Mouse (Mus musculus): Measurements from ENCODE around the gene Lrrtm3. TPM values are rescaled to one million over a fixed set of nuclear protein-coding genes. Genes with fewer than 3 reads are reported as not detected.

Lrrtm3 gene
- total RNA-seq, 1 experiment from 2014 or later, result 0.33 TPM

GRCm38 (mm10) chr10:63886449-63887088 lies 203.5 kb downstream of the Lrrtm3 start:
- no peak for DNase-seq

- no peak for DNase-seq
Measured at GRCm38 (mm10) chr10:63880462-63880903, 209.6 kb downstream of the Lrrtm3 start.

Other genes with a start within 250 kb of the Lrrtm3 start
- not detected in 2 replicates for gene Gm10118, start 162.8 kb downstream of the Lrrtm3 start, total RNA-seq (2021)

All from adrenal gland, postnatal 25 days (tissue).